Mouse (Mus musculus) midbrain, embryonic 13.5 days (tissue): ENCODE data around the gene Gm13697. TPM values are rescaled to one million over a fixed set of nuclear protein-coding genes. Genes with fewer than 3 reads are reported as not detected.
"Not testable (repeated sequence)": the region's sequence is repeated elsewhere in the genome, so short reads cannot be mapped to it uniquely, and the experiment has no call there.

Experiments
- ATAC-seq: fragments of 200-750 bp; cut with Nextera tagmentation; 2 replicates; pipeline ENCODE4 v1.8.0; 2017; ENCODE audit warnings: mild to moderate bottlenecking, moderate TSS enrichment, moderate library complexity
- H3K27ac ChIP-seq: fragments of 300-500 bp; sonication (generic); 2 replicates; pipeline ENCODE4 v1.5.1; 2015; ENCODE audit warnings: inconsistent platforms, mild to moderate bottlenecking, moderate library complexity
- H3K27me3 ChIP-seq: fragments of 300-500 bp; sonication (generic); 2 replicates; pipeline ENCODE4 v1.6.1; 2015; ENCODE audit warnings: mild to moderate bottlenecking, inconsistent platforms
- H3K36me3 ChIP-seq: fragments of 300-500 bp; sonication (generic); 2 replicates; pipeline ENCODE4 v1.6.1; 2015; ENCODE audit warnings: mild to moderate bottlenecking, inconsistent platforms
- H3K4me1 ChIP-seq: fragments of 300-500 bp; sonication (generic); replicated peaks from 2 replicates; pipeline ENCODE4 v1.6.1; 2015; ENCODE audit warnings: inconsistent platforms
- H3K4me2 ChIP-seq: fragments of 300-500 bp; sonication (generic); replicated peaks from 2 replicates; pipeline ENCODE4 v1.6.1; 2015; ENCODE audit warnings: moderate library complexity, mild to moderate bottlenecking, inconsistent platforms
- H3K4me3 ChIP-seq: fragments of 300-500 bp; sonication (generic); replicated peaks from 2 replicates; pipeline ENCODE4 v1.5.1; 2015; ENCODE audit warnings: mild to moderate bottlenecking, inconsistent platforms
- H3K9ac ChIP-seq: fragments of 300-500 bp; sonication (generic); replicated peaks from 2 replicates; pipeline ENCODE4 v1.6.1; 2015; ENCODE audit warnings: mild to moderate bottlenecking, inconsistent platforms
- H3K9me3 ChIP-seq: fragments of 300-500 bp; sonication (generic); 2 replicates; pipeline ENCODE4 v1.6.1; 2016; ENCODE audit warnings: mild to moderate bottlenecking, inconsistent platforms
- WGBS: fragments of 180-500 bp; shearing (Covaris S2); methylation state at CpG from one replicate; pipeline ENCODE4 v1.1.7; 2015; 5-methylcytosine and 5-hydroxymethylcytosine counted together
- polyA plus RNA-seq: library from polyadenylated mRNA; unstranded; fragments of >200 nt; fragmentation: Nextera tagmentation; extraction: Ambion mirVana; gene quantifications from 2 replicates; pipeline ENCODE4 v1.2.1, GENCODE M21; 2015

Gm13697 gene
- polyA plus RNA-seq, 1 experiment from 2014 or later, result not detected

DNA sequence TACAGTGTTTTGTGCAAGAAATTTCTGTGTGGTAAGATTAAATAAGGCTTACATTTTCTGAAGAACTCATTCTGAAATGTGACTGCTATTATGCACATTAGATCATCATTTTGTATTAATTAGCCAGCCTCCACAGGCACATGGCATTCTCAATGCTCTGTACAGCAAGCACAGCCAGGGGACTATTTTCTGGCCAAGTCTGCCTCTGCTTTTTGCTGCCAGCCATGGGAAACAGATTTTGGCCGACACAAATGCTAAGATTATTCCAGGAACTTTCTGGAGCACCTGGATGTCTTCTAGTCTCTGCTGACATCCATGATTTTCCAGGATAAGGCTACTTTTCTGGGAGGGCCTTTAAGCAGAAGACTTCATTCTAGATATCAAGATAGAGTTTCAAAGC, 24.4 kb downstream of the Gm13697 start:
- no peak for ATAC-seq
- Histone ChIP-seq H3K27ac (no peak overlapping the region), H3K4me1 (no peaks in the 10 kb centered on the region), H3K9ac (no peak overlapping the region), H3K4me3 (no peak overlapping the region), H3K27me3 (no peaks in the 10 kb centered on the region), H3K4me2 (no peak overlapping the region), H3K9me3 (no peaks in the 10 kb centered on the region), H3K36me3 (no peaks in the 10 kb centered on the region)
- WGBS, result 71% methylated on average over 1 of the region's 1 CpGs

DNA sequence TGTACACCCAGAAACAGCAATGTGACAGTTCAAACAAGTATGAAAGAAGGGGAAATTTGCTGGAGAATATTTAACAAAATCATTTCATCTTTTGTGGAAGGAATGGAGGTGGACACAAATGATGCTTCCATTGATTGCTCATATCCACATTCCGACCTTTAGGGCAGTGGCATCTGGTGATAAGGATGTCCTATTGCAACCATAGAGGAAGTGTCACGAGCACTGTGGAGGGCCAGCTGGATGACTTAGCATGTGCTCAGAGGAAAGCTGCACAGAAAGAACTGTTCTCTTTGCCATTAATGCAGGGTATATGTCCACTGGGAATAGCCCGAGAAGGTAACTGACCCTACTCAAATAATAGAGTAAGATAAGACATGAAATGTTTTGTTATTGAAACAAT, 25.3 kb downstream of the Gm13697 start:
- no peaks in the 10 kb centered on the region for H3K9me3 ChIP-seq
- H3K9ac ChIP-seq, result no peak overlapping the region
- H3K27me3 ChIP-seq, result no peaks in the 10 kb centered on the region

DNA sequence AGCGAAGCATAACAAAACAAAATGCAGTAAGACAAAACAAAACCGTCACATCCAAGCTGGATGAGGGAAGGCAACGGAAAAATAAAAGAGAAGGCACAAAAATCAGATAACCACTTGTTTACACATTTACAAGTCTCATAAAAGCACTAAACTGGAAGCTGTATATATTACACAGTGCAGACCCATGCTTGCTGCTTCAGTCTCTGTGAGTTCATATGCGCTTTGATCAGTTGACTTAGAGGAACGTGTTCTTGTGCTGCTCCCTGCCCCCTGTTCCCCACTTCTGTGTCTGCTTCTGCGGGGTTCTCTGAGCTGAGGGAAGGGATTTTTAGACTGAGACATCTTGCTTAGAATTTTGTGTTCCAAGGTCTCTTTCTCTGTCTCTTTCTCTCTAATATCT, 30.0 kb downstream of the Gm13697 start:
- Histone ChIP-seq H3K9ac (no peak overlapping the region), H3K4me2 (no peak overlapping the region), H3K4me1 (no peaks in the 10 kb centered on the region), H3K27ac (no peak overlapping the region), H3K27me3 (no peaks in the 10 kb centered on the region), H3K4me3 (no peak overlapping the region), H3K36me3 (no peaks in the 10 kb centered on the region), H3K9me3 (no peaks in the 10 kb centered on the region)
- 85% methylated on average over 6 of the region's 6 CpGs for WGBS
- no peak for ATAC-seq

More for the DNA sequence above, 25.3 kb downstream of the Gm13697 start:
- Histone ChIP-seq H3K27ac (no peak overlapping the region), H3K4me3 (no peak overlapping the region), H3K4me2 (no peak overlapping the region), H3K4me1 (no peaks in the 10 kb centered on the region), H3K36me3 (no peaks in the 10 kb centered on the region)
- WGBS, result 90% methylated on average over 3 of the region's 3 CpGs
- ATAC-seq, result no peak

DNA sequence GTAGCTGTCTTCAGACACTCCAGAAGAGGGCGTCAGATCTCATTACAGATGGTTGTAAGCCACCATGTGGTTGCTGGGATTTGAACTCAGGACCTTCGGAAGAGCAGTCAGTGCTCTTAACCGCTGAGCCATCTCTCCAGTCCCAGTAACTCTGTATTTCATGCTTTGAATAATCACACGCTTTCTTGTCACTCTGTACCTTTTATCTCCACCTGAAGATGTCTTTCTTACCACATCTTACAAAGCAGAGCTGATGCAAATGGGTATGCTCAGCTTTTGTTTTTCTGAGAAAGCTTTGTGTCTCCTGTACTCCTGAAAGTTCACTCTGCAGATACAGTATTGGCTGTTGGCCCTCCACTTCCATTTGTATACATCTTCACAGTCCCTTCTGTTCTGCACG, 31.7 kb downstream of the Gm13697 start:
- H3K4me3 ChIP-seq, H3K4me2 ChIP-seq, ATAC-seq, H3K9me3 ChIP-seq, H3K9ac ChIP-seq, H3K27me3 ChIP-seq, H3K36me3 ChIP-seq, H3K27ac ChIP-seq, H3K4me1 ChIP-seq: not testable (repeated sequence)
- 75% methylated on average over 5 of the region's 5 CpGs for WGBS

DNA sequence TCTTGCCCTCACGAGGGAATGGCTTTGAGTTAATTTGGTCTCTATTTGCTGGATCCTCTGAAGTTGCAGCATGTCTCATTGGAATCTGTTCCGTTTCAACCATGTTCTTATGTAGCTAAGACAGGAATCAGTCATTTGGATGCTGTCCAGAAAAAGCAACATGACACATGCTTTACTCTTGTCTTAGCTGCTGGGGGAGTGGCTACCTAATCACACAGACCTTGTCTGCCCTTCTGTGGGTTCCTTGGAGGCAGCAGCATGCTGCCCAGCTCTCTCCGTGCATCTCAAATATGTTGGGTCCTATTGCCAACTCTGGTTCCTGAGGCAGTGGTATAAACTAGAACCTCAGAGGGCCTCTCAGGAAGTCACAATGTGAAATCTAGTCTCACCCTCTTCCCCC, 33.8 kb downstream of the Gm13697 start:
- H3K4me3 ChIP-seq, result no peak overlapping the region
- no peak overlapping the region for H3K4me2 ChIP-seq
- no peak overlapping the region for H3K27ac ChIP-seq
- no peaks in the 10 kb centered on the region for H3K36me3 ChIP-seq
- WGBS, result 89% methylated on average over 3 of the region's 3 CpGs
- no peak for ATAC-seq
- H3K9me3 ChIP-seq, result no peaks in the 10 kb centered on the region
- H3K9ac ChIP-seq, result no peak overlapping the region
- H3K27me3 ChIP-seq, result no peaks in the 10 kb centered on the region
- H3K4me1 ChIP-seq, result no peaks in the 10 kb centered on the region

DNA sequence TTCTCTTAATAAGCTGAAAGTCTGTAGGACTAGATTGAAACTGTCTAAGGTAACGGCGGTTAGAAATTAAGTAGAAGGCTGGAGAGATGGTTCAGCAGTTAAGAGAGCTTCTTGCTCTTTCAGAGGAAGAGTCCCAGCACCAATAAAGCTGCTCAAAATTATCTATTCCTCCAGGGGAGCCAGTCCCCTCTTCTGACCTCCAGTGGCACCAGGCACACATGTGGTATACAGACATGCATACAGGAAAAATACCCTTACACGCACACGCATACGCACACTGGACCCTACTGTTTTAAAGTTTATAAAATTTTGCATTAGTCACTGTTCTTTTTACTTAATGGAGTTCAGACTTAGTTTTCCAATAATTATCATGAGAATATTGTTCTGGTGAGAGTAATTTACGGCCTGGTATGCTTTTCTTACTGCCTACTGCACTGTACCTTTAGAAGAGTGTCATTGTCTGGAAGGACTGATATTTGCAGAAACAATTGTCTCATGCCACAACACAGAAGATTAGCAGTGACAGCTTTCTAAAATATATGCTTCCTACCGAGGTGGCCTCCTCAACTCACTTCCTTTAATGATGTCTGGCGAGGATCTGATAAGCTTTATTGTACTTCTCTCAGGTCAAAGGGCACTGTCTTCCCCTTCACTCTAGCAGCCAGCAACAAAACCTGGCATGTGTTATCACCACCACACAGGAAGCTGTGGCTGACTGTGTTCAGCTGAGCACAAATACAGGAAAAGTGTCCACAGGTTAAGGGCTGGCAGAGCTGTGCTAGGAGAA, 35.2 kb downstream of the Gm13697 start:
- Histone ChIP-seq H3K4me1 (no peaks in the 10 kb centered on the region), H3K36me3 (no peaks in the 10 kb centered on the region), H3K9me3 (no peaks in the 10 kb centered on the region), H3K27me3 (no peaks in the 10 kb centered on the region), H3K27ac (no peak overlapping the region), H3K9ac (no peak overlapping the region), H3K4me2 (no peak overlapping the region), H3K4me3 (no peak overlapping the region)
- 82% methylated on average over 8 of the region's 8 CpGs for WGBS
- no peak for ATAC-seq

DNA sequence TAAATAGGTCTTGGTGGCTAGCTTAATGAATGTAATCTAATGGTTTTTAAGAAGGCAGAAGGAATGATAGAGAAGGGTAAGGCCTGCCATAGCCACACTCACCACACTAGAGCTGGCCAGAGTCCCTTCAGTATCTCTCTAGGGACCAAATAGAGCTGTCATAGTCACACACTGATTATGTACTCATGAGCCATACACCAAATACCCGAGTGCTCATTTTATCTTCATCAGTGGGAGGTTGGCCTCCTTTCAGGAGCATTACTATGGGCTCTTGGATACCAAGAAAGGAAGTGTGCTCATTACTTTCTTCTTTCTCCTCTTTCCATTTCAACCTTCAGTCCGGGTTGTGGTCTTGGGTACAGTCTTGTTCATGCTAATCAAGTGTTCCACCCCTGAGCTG, 37.4 kb downstream of the Gm13697 start:
- H3K27me3 ChIP-seq, result no peaks in the 10 kb centered on the region
- ATAC-seq, result no peak
- H3K27ac ChIP-seq, result no peak overlapping the region
- WGBS, result 84% methylated on average over 2 of the region's 2 CpGs
- no peaks in the 10 kb centered on the region for H3K36me3 ChIP-seq
- H3K4me3 ChIP-seq, result no peak overlapping the region
- no peak overlapping the region for H3K9ac ChIP-seq
- no peak overlapping the region for H3K4me2 ChIP-seq
- H3K9me3 ChIP-seq, result no peaks in the 10 kb centered on the region
- no peaks in the 10 kb centered on the region for H3K4me1 ChIP-seq

DNA sequence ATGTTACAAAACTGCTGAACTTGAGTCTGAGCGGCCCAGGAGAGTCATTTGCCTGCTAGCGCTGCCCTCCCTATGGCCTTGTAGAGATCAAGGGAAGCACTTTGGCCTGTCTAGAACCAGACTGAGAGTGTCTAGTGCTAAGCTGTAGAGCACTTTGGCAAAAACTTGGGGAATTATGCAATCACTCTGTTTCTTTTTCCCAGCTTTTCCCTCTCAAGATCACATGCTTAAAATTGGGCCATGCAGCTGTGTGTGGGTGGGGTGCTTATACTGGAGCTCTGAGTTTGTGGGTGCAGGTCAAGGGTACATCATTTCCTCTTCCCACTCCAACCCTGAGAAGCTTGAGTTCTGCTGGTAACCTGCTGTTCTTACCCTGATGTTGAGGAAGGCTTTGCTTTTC, 38.4 kb downstream of the Gm13697 start:
- 97% methylated on average over 2 of the region's 2 CpGs for WGBS
- H3K4me3 ChIP-seq, result no peak overlapping the region

DNA sequence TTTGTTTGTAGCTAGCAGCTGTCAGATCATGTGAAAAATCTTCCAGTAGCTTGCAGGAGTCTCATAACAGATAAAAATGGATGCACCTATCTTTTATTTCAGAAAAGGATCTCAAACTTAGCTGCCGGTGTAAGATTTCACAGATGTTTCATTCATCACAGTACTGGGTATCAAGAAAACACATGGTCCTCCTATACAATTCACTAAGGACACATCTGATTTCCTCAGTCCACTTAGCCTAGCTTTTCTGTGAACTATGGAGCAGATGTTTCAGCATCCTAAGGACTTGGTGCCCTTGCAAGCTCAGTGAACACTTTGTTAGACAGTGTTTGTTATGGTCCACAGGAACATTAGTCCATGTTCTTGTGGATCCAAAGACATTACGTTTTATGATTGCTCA, 38.8 kb downstream of the Gm13697 start:
- no peak overlapping the region for H3K4me2 ChIP-seq
- ATAC-seq, result no peak
- H3K4me1 ChIP-seq, result no peaks in the 10 kb centered on the region
- H3K4me3 ChIP-seq, result no peak overlapping the region
- H3K9me3 ChIP-seq, result no peaks in the 10 kb centered on the region
- H3K9ac ChIP-seq, result no peak overlapping the region
- H3K27me3 ChIP-seq, result no peaks in the 10 kb centered on the region
- WGBS, result 88% methylated on average over 2 of the region's 2 CpGs
- H3K36me3 ChIP-seq, result no peaks in the 10 kb centered on the region
- H3K27ac ChIP-seq, result no peak overlapping the region

More for the DNA sequence above, 38.4 kb downstream of the Gm13697 start:
- no peak overlapping the region for H3K9ac ChIP-seq
- no peak overlapping the region for H3K27ac ChIP-seq
- H3K9me3 ChIP-seq, result no peaks in the 10 kb centered on the region
- H3K36me3 ChIP-seq, result no peaks in the 10 kb centered on the region
- H3K27me3 ChIP-seq, result no peaks in the 10 kb centered on the region
- H3K4me1 ChIP-seq, result no peaks in the 10 kb centered on the region
- H3K4me2 ChIP-seq, result no peak overlapping the region
- ATAC-seq, result no peak

DNA sequence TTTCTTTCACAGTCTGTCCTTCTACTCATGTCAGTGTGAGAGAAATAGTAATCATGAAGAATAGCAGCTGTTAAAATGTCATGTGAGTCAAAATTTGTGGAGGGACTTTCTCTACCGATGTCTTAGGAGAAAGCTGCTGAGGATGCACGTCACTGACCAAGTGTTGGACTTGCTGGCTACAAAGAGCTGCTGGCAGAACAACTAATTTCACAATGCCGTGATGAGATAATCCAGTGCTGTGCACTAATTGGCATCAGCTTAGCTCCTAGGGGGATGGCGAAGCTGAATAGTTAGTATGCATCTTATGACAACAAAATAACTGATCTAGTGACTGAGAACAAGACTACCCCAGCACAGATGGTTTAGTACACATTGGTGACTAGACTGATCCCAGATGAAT, 40.7 kb downstream of the Gm13697 start:
- Histone ChIP-seq H3K36me3 (no peaks in the 10 kb centered on the region), H3K4me3 (no peak overlapping the region), H3K4me2 (no peak overlapping the region), H3K27me3 (no peaks in the 10 kb centered on the region), H3K4me1 (no peaks in the 10 kb centered on the region), H3K9me3 (no peaks in the 10 kb centered on the region), H3K9ac (no peak overlapping the region), H3K27ac (no peak overlapping the region)
- ATAC-seq, result no peak
- 29% methylated on average over 4 of the region's 4 CpGs for WGBS

DNA sequence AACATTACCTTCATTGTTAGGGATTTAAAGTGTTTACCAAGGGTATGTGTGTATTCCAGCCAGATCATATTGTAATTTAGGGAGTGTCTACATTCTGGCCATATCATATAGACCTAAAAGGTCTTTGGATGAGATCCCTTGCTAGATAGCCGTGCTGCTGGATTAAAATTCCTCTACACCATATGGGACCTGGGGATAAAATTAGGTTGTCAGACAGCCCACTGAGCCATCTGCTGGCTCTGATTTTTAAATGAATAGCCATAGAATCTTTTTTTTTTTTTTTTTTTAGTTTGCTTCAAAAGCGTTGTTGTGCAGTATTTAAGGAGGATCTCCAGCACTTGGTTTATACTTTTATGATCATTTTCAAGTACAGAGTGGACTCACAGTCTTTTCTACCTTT, 48.0 kb downstream of the Gm13697 start:
- Histone ChIP-seq H3K9ac (no peak overlapping the region), H3K4me1 (no peaks in the 10 kb centered on the region), H3K27me3 (no peaks in the 10 kb centered on the region), H3K4me3 (no peak overlapping the region), H3K36me3 (no peaks in the 10 kb centered on the region), H3K4me2 (no peak overlapping the region), H3K27ac (no peak overlapping the region), H3K9me3 (no peaks in the 10 kb centered on the region)
- no peak for ATAC-seq
- 89% methylated on average over 2 of the region's 2 CpGs for WGBS

DNA sequence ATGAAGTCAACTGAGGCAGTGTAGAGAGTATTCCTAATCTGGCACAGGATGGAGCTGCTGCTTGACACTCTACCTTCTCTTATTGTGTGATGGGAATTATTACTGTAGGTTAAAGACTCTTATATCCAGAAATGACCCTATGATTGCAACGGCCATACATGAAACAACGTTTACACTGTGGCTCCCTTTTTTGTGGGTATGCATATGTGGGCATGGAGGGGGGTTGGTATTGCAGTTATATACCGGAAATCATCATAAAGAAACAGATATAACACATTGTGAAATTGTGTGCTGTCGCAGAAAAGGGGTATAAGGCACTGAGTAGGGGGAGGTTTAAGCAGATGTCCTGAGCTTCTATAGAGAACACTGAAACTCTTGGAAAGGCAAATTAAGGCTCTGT, 51.5 kb downstream of the Gm13697 start:
- H3K4me3 ChIP-seq, result no peak overlapping the region
- H3K9me3 ChIP-seq, result no peaks in the 10 kb centered on the region
- no peaks in the 10 kb centered on the region for H3K4me1 ChIP-seq
- ATAC-seq, result no peak
- H3K9ac ChIP-seq, result no peak overlapping the region
- no peak overlapping the region for H3K4me2 ChIP-seq
- H3K27ac ChIP-seq, result no peak overlapping the region
- H3K36me3 ChIP-seq, result no peaks in the 10 kb centered on the region
- no peaks in the 10 kb centered on the region for H3K27me3 ChIP-seq
- 88% methylated on average over 4 of the region's 4 CpGs for WGBS
